Mouse (Mus musculus): ENCODE results near the gene Piwil1. TPM values are rescaled to one million over a fixed set of nuclear protein-coding genes. Genes with fewer than 3 reads are reported as not detected.

Piwil1 gene
- polyA plus RNA-seq (2015; fragmentation: Illumina TruSeq; extraction: RNeasy Lipid Tissue Mini Kit (QIAGEN cat#74804); ENCODE audit: insufficient read depth, low read depth, low replicate concordance) = not detected

GRCm38 (mm10) chr5:128702224-128702623 lies at the start of gene Piwil1:
TSS of gene Piwil1 (plus strand) at chr5:128702524.

Other genes with a start within 250 kb of the Piwil1 start
- not detected for gene Fzd10, start 101.7 kb upstream of the Piwil1 start, polyA plus RNA-seq (2015; fragmentation: Illumina TruSeq; extraction: RNeasy Lipid Tissue Mini Kit (QIAGEN cat#74804); ENCODE audit: insufficient read depth, low read depth, low replicate concordance)